Mouse (Mus musculus) spleen, postnatal 36 days (tissue): Measurements from ENCODE around the gene Mpp6.

Experiments used
- DNase-seq, 2 experiments: peaks; one replicate each; pipeline ENCODE4 v3.0.0; 2022; ENCODE audit warnings: low spot score in 2 of 2, mixed read lengths in 1 of 2

Mpp6 gene

DNA sequence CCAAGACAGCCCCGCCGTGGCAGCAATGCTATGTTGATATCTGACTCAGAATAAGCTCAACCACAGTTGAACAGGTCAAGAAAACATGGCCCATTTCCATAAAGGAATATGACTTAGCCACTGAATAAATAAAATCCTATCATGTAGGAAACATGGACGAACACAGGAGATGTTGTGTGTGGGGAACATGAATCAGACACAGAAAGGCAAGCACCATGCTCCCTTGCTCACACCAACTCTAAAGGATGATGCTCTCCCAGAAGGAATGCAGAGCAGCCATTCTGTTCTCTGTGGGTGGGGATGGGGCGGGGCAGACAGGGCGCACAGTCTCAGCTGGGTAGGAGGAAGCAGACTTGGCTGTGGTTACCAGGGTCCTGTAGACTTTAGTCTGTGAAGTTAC lies 115.2 kb downstream of the Mpp6 start:
- no peak for DNase-seq

DNA sequence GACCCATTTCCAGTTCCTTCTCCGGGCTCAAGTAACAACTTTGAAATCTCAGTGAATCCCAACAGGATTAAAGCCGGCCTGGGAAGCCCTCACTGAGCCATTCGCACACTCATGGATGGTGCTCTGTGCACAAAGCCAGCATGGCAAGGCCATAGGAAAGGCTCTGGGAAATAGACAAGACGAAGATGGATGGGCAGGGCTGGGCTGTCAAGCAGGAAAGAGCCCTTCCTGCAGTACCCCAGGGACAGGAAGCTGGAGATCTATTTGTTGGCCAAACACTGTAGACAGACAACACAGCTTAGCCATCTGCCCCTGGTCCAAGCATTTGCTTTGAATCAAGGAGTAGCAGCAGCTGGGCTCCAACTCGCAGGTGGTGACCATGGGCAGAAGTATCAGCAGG lies 118.1 kb downstream of the Mpp6 start:
- no peak for DNase-seq

DNA sequence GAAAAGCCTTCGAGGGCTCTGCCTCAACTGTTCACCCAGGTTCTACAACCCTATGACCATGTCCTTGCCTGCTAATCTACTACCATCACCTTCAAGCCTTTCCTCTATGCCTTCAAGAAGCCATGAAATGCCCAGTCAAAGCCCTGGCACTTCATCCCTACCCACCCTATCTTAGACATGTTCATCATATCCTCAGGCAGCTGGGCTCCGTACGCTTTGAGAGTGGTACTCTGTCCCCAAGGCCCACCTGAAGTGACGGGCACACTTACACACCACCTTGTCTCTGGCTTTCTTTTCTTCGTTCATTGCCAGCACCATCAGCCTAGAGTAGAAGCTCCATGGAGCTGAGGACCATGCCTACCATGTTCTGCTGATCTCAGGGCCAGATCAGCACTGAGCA lies 121.2 kb downstream of the Mpp6 start:
- DNase-seq, result no peak

DNA sequence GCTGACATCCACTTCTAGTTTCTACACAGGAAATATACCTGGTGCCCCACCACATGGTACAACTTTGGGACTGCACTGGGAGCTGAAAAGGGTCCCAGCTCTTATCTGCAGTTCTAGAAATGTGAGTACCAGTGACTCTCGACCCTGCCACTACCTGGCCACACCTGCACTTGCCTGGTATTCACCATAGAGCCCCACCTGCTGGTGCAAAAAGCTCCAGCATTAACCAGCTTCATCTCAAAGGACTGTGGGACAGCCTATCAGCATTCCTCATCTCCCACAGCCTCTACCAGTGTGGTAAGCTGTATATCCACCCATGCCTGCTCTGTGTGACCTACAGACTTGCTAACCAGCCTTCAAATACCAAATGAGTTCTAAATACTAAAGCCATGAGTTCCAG lies 122.9 kb downstream of the Mpp6 start:
- no peak for DNase-seq

DNA sequence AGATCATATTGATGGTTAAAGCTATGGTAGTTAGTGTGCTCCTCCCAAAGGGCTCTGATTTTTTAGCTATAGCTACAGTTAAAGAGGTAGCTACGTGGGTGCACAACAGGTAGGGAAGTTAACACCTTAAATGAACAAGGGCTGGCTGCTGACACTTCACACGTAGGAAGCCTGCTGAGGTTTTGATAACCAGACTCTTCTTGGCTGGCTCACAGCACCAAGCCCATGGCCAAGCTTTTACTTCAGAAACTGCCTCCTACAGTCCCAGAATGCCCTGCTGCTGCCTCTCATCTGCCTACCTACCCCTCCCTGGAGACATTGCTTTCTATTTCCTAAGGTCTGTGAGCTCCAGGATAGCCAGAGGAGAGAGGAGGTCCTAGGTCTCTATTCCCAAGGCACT lies 127.9 kb downstream of the Mpp6 start:
- no peak for DNase-seq

DNA sequence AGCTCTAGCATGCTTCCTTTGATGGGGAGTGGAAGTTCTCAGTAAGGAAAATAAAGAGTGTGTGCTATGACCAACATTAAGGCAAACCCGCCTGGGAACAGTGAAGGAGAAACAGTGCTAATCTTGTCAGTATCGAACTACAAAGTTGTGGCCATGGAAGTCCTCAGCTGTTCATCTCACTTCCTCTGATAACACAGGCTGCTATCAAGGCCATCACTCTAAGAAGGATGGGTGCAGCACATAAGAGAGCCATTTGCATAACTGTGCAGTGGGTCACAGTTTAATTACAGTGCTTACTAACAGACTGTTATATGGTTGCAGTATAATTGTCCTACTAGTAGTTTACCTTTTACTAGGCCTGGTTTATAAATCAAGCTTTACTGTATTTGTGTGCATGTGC lies 129.9 kb downstream of the Mpp6 start:
- DNase-seq, result no peak

DNA sequence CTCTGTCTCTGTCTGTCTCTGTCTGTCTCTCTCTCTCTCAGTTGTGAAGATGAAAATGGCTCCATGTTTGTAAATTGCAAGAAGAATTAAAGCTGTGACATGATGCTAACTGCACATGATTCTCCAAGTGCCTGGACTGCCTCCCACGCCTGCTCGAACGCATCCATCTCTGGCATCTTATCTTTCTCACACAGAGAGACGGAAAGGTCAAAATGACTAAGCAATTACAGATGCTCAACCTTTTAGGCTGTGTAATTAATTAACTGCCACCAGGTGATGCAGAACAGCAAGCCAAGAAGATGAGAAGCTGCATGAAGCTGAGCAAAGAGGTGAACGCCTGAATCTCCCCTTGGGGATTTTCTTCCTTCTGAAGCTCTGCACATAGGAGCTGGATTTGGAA lies 130.4 kb downstream of the Mpp6 start:
- no peak for DNase-seq

DNA sequence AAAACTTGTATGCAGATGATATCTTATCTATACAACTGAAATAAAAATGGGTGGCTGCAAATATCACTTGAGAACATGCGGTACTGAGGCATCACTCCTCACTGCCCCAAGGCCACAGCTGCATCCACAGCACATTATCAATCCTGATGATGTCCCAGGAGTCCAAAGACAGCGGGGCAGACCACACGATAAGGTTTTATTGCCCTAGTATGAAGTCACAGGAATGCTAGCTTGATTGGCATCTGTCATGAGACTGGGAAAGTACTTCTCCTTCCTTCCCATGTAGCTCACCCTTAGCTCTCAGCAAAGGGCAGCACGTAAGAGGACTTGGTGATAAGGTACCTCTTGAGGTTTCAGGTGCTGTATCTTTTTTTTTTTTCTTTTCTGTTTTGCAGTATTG lies 134.1 kb downstream of the Mpp6 start:
- DNase-seq, result no peak

DNA sequence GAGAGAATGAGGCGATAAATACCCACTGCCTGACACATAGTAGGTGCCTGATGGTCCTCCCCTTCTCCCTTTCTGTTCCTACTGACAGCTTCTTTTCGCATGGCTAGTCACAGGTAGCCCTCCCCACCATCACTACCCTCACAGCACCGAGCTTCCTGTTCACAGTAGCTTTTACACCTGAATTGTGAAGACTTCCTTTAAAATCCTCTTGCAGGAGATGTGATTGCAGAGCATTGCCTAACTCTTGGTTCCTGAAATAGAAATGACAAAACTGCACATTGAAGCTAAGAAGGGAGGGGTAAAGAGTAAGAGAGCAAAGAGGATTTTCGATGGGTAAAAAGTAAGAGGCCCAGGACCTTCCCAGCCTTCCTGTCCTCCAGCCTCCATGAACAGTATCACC lies 134.9 kb downstream of the Mpp6 start:
- peak in 1 of 2 experiments; percentile 31 for DNase-seq

DNA sequence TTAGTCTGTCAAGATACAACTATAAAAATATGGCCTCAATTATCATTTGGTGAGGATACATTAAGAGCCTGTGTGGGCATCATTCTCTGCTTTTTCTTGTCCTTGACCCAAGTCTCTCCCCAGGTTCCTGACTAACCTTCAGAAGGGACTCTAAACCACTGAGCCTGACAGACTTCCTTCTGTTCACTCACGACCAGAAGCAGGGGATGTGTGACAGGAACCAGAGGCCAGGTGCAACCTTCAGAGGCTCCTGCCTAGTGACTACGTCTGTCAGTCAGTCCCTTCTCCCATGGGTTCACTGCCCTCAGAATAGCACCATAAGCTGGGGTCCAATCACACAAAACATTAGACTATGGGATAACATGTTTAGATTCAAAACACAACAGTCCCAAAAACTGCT lies 137.3 kb downstream of the Mpp6 start:
- no peak for DNase-seq

DNA sequence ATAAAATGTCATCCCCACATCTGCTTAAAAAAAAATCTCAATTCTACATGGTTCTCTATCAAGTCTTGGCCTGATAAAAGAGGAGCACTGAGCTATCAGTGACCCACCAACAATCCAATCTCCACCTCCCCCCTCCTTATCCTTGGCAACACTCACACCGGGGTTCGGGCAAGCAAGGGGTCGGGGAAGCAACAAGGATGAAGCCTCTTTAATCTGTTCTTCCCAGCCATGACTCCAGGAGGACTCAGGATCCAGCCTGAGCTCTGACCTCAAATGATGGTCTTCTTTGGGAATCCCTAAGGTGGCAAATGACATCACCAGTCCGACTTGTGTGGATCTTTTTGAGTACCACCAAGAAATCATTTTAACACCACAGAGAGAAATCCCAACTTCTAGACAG lies 137.8 kb downstream of the Mpp6 start:
- no peak for DNase-seq
